Mouse (Mus musculus) midbrain, embryonic 14.5 days (tissue): ENCODE measurements around the gene Fam133b. TPM values are rescaled to one million over a fixed set of nuclear protein-coding genes. Genes with fewer than 3 reads are reported as not detected.
"Not testable (repeated sequence)": the region's sequence is repeated elsewhere in the genome, so short reads cannot be mapped to it uniquely, and the experiment has no call there.

Source experiments
- ATAC-seq: fragments of 200-750 bp; cut with Nextera tagmentation; 2 replicates; pipeline ENCODE4 v1.8.0; 2017; ENCODE audit warnings: moderate number of reproducible peaks, moderate library complexity; ENCODE audit not compliant: low FRiP score, low TSS enrichment
- DNase-seq: peaks from one replicate; pipeline ENCODE4 v3.0.0-alpha.2; 2015
- H3K27ac ChIP-seq: fragments of 300-500 bp; sonication (generic); replicated peaks from 2 replicates; pipeline ENCODE4 v1.5.1; 2014; ENCODE audit warnings: mild to moderate bottlenecking, low read depth, low read length, moderate library complexity
- H3K27me3 ChIP-seq: fragments of 300-500 bp; sonication (generic); 2 replicates; pipeline ENCODE4 v1.6.1; 2014; ENCODE audit warnings: low read length, control low read depth, mixed read lengths; ENCODE audit not compliant: control insufficient read depth, insufficient read depth
- H3K36me3 ChIP-seq: fragments of 300-500 bp; sonication (generic); 2 replicates; pipeline ENCODE4 v1.6.1; 2014; ENCODE audit warnings: low read length, control low read depth; ENCODE audit not compliant: control insufficient read depth, insufficient read depth
- H3K4me1 ChIP-seq: fragments of 300-500 bp; sonication (generic); 2 replicates; pipeline ENCODE4 v1.6.1; 2014; ENCODE audit warnings: mild to moderate bottlenecking, antibody characterized with exemption, low read length, control low read depth; ENCODE audit not compliant: control insufficient read depth, insufficient read depth
- H3K4me2 ChIP-seq: fragments of 300-500 bp; sonication (generic); 2 replicates; pipeline ENCODE4 v1.6.1; 2014; ENCODE audit warnings: mild to moderate bottlenecking, low read length, moderate library complexity
- H3K4me3 ChIP-seq: fragments of 300-500 bp; sonication (generic); replicated peaks from 2 replicates; pipeline ENCODE4 v1.5.1; 2014; ENCODE audit warnings: low read depth, low read length
- H3K9ac ChIP-seq: fragments of 300-500 bp; sonication (generic); replicated peaks from 2 replicates; pipeline ENCODE4 v1.6.1; 2014; ENCODE audit warnings: mild to moderate bottlenecking, low read length, moderate library complexity
- H3K9me3 ChIP-seq: fragments of 300-500 bp; sonication (generic); 2 replicates; pipeline ENCODE4 v1.6.1; 2016; ENCODE audit warnings: low read length, control low read depth, mixed read lengths; ENCODE audit not compliant: control insufficient read depth
- WGBS: fragments of 180-500 bp; shearing (Covaris S2); extraction: QIAGEN DNeasy Blood & Tissue Kit; methylation state at CpG from one replicate; pipeline ENCODE4 v1.1.7; 2014; 5-methylcytosine and 5-hydroxymethylcytosine counted together
- polyA plus RNA-seq: library from polyadenylated mRNA; unstranded; fragments of >200 nt; fragmentation: Nextera tagmentation; extraction: Ambion mirVana; gene quantifications from 2 replicates; pipeline ENCODE4 v1.2.1, GENCODE M21; 2014

Fam133b gene
- polyA plus RNA-seq, 1 experiment from 2014 or later = 29.0 TPM

GRCm38 (mm10) chr5:3532048-3532447 lies 11.6 kb upstream of the Fam133b start:
- not testable (repeated sequence) for H3K4me2 ChIP-seq, H3K27ac ChIP-seq, ATAC-seq, H3K9ac ChIP-seq, H3K9me3 ChIP-seq, DNase-seq, H3K4me3 ChIP-seq, H3K36me3 ChIP-seq, H3K27me3 ChIP-seq
- peaks cover 18% of the 10 kb centered on the region; the same call in 1 of the 2 replicates for H3K4me1 ChIP-seq

GRCm38 (mm10) chr5:3536592-3537212 lies 6.9 kb upstream of the Fam133b start:
- WGBS = 67% methylated on average over 3 of the region's 3 CpGs
- no peak overlapping the region for H3K9ac ChIP-seq
- H3K4me1 ChIP-seq = no peaks in the 10 kb centered on the region
- no peak for DNase-seq
- H3K27me3 ChIP-seq = no peaks in the 10 kb centered on the region
- H3K4me3 ChIP-seq = no peak overlapping the region
- no peak overlapping the region for H3K4me2 ChIP-seq
- H3K27ac ChIP-seq = no peak overlapping the region
- no peak for ATAC-seq
- H3K9me3 ChIP-seq = no peaks in the 10 kb centered on the region
- no peaks in the 10 kb centered on the region for H3K36me3 ChIP-seq

- Histone ChIP-seq H3K4me1 (no peaks in the 10 kb centered on the region), H3K4me2 (no peak overlapping the region), H3K9ac (no peak overlapping the region), H3K9me3 (no peaks in the 10 kb centered on the region), H3K27ac (no peak overlapping the region), H3K4me3 (no peak overlapping the region), H3K36me3 (no peaks in the 10 kb centered on the region), H3K27me3 (no peaks in the 10 kb centered on the region)
- 73% methylated on average over 11 of the region's 11 CpGs for WGBS
- no peak for ATAC-seq
- DNase-seq = no peak
Observed at GRCm38 (mm10) chr5:3538505-3539472, 4.8 kb upstream of the Fam133b start.

- H3K4me3 ChIP-seq = no peak overlapping the region
- no peak overlapping the region for H3K27ac ChIP-seq
- H3K9ac ChIP-seq = no peak overlapping the region
- ATAC-seq = no peak
- 77% methylated on average over 6 of the region's 6 CpGs for WGBS
- H3K4me2 ChIP-seq = no peak overlapping the region
- H3K9me3 ChIP-seq = no peaks in the 10 kb centered on the region
- H3K36me3 ChIP-seq = no peaks in the 10 kb centered on the region
- peaks cover 13% of the 10 kb centered on the region for H3K4me1 ChIP-seq
- H3K27me3 ChIP-seq = no peaks in the 10 kb centered on the region
- DNase-seq = no peak
Observed at GRCm38 (mm10) chr5:3541871-3542270, 1.8 kb upstream of the Fam133b start.

DNA sequence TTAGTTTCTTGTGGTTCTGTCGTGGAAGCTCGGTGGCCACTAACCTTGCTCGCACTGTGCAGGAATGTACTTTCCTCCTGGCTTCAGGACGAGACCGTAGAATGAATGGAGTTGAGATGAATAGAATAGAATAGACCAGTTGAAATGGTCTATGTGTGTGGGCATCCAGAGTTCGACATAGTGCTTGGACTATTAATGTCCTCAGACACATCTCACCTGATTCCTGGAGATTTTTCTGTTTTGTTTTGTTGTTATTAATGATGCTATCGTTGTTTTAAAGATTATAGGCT lies 792 bp downstream of the Fam133b start:
- no peak overlapping the region for H3K27ac ChIP-seq
- no peaks in the 10 kb centered on the region for H3K9me3 ChIP-seq
- H3K9ac ChIP-seq = peak overlapping the region; percentile 86
- DNase-seq (no peak), ATAC-seq (no peak)
- peak overlapping the region; percentile 80 for H3K4me2 ChIP-seq
- H3K4me1 ChIP-seq = peaks cover 13% of the 10 kb centered on the region
- no peaks in the 10 kb centered on the region for H3K27me3 ChIP-seq
- H3K36me3 ChIP-seq = no peaks in the 10 kb centered on the region
- peak overlapping the region; percentile 90 for H3K4me3 ChIP-seq
- 10% methylated on average over 7 of the region's 7 CpGs for WGBS

DNA sequence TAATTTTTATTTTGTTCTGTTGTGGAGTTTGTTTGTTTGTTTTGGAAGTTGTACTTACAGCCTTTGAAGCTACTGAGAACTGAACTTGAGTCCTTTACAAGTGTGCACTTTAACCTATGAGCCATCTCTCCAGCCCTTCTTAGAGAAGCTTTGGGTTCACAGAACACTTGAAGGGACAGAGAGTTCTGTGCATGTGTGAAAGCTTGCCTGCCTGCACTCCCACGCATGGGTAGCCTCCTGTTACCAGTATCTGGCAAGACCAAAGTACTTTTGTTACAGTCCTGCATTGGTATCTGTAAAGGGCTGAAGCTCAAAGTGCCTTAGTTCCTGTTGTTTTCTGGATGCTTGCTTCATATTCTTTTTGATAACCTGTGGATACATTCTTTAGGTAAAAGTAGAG lies 2.6 kb downstream of the Fam133b start:
- Histone ChIP-seq H3K27ac (no peak overlapping the region), H3K4me2 (no peak overlapping the region), H3K9me3 (no peaks in the 10 kb centered on the region), H3K36me3 (no peaks in the 10 kb centered on the region), H3K9ac (no peak overlapping the region), H3K27me3 (no peaks in the 10 kb centered on the region), H3K4me1 (peaks cover 13% of the 10 kb centered on the region), H3K4me3 (no peak overlapping the region)
- 95% methylated on average over 1 of the region's 1 CpGs for whole genome bisulfite sequencing
- ATAC-seq (no peak), DNase-seq (no peak)

DNA sequence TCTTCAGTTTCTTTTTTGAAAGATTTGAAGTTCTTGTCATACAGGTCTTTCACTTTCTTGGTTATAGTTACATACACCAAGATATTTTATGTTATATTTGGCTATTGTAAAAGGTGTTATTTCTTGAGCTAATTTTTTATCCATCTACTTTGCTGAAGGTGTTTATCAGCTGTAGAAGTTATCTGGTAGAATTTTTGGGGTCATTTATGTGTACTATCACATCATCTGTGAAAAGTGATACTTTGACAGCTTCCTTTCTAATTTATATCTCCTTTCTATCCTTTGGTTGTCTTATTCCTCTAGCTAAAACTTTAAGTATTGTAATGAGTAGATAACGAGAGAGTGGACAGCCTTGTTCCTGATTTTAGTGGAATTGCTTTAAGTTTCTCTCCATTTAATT lies 7.8 kb downstream of the Fam133b start:
- no peak overlapping the region for H3K27ac ChIP-seq
- H3K4me3 ChIP-seq = no peak overlapping the region
- H3K9me3 ChIP-seq = no peaks in the 10 kb centered on the region
- H3K27me3 ChIP-seq = no peaks in the 10 kb centered on the region
- H3K4me1 ChIP-seq = no peaks in the 10 kb centered on the region
- H3K9ac ChIP-seq = no peak overlapping the region
- DNase-seq = no peak
- no peak overlapping the region for H3K4me2 ChIP-seq
- 98% methylated on average over 1 of the region's 1 CpGs for WGBS
- ATAC-seq = no peak
- peaks cover 12% of the 10 kb centered on the region for H3K36me3 ChIP-seq

GRCm38 (mm10) chr5:3554198-3554597 lies 10.6 kb downstream of the Fam133b start:
- no peaks in the 10 kb centered on the region for H3K9me3 ChIP-seq
- no peaks in the 10 kb centered on the region for H3K27me3 ChIP-seq
- DNase-seq (no peak), ATAC-seq (no peak)
- H3K9ac ChIP-seq = no peak overlapping the region
- H3K4me2 ChIP-seq = no peak overlapping the region
- no peak overlapping the region for H3K4me3 ChIP-seq
- H3K27ac ChIP-seq = no peak overlapping the region
- H3K36me3 ChIP-seq = peaks cover 33% of the 10 kb centered on the region
- H3K4me1 ChIP-seq = no peaks in the 10 kb centered on the region
- 93% methylated on average over 2 of the region's 2 CpGs for WGBS

DNA sequence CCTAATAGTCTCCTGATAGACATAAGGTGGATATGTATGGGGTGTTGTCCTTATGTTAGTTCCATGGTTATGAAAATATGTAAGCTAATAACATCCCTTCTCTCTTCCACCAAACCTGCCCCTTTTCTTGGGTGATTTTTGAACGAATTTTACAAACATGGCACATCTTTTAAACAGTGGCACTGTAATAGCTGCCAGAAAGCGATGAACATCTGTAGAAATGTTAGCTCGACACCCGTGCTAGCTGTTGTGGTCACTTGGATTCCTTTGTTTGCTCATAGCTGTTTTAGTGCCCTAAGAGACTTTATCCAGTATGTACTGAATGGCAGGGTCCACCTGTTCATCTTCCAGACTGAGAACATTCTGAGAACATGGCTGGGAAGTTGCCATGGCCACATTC lies 27.6 kb downstream of the Fam133b start, which contains the start of gene 1700109H08Rik:
1700109H08Rik (plus strand) TSS at position 301 of the 400 bp plus-strand sequence.
- no peak within 1 kb of the TSS for H3K4me3 ChIP-seq
- no peak within 1 kb of the TSS for H3K9ac ChIP-seq
- no peaks in the 10 kb centered on the region; the same call in none of the 2 replicates for H3K9me3 ChIP-seq
- WGBS = 98% methylated on average over 4 of the region's 4 CpGs
- H3K4me1 ChIP-seq = no peaks in the 10 kb centered on the region
- no peak for ATAC-seq
- no peak within 1 kb of the TSS for H3K4me2 ChIP-seq
- no peak for DNase-seq
- H3K36me3 ChIP-seq = peaks cover 81% of the 10 kb centered on the region
- H3K27ac ChIP-seq = no peak within 1 kb of the TSS
- no peaks in the 10 kb centered on the region for H3K27me3 ChIP-seq
